Mouse (Mus musculus): ENCODE measurements around the gene Xab2.

DNA sequence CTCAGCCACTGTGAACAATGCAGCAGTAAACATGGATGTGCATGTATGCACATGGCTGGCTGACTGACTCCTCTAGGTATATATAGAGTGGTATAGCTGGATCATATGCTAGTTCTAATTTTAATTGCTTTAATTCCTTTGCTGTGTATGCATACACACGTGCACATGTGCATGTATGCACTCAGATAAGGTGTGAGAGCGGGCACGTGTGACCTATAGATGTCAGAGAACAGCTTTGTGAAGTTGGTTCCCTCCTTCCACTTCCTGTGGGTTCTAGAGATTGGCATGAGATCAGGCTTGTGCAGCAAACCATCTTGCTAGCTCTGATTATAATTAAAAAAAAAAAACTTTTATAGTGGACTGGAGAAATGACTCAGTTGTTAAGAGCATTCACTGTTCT, 31.7 kb upstream of the Xab2 start:
- TF ChIP-seq CTCF (IDR thresholded peaks at IDR 0.05; ENCODE audit: borderline replicate concordance, extremely low read depth, insufficient read depth, insufficient read length): no peak
- TF ChIP-seq POLR2A (IDR thresholded peaks at IDR 0.05; ENCODE audit: borderline replicate concordance, extremely low read depth, insufficient read depth, insufficient read length, poor library complexity, severe bottlenecking): no peak

All from brain, embryonic 14.5 days (tissue).